Mouse (Mus musculus) T-helper 1 cell (primary cell): Measurements from ENCODE around the gene Ntn4.
"Not testable (repeated sequence)": the region's sequence is repeated elsewhere in the genome, so short reads cannot be mapped to it uniquely, and the experiment has no call there.

Experiments
- in situ Hi-C: fragments of 300-600 bp; cut with MboI, MseI; formaldehyde crosslinking; loops from one replicate; pipeline ENCODE4 v1.15.1; 2025; ENCODE audit warnings: high pct_unique_total_duplicates

Ntn4 gene

DNA sequence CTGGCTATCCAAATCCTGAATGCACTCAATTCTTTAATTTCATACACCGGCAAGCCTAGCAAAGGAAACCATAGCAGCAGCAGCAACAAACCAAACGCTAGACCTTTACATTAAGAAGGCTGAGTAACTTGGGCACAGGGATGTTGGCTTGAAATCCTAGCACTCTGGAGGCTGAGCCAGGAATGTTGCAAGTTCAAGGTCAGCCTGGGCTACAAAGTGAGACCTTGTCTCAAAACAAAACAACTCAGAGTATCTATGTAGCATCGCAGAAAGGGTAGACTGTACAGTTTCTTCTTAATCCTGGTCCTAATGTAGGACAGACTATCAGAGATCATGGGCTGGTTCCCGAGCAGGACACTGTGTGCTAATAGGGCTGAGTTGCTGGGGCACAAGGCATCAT, 43.4 kb downstream of the Ntn4 start:
- in situ Hi-C loops: no loop called here

GRCm38 (mm10) chr10:93685416-93685815, 44.9 kb downstream of the Ntn4 start:
- in situ Hi-C loops: not testable (repeated sequence)

- in situ Hi-C loops: no loop called here
Measured at GRCm38 (mm10) chr10:93686579-93686978, 46.1 kb downstream of the Ntn4 start.

- in situ Hi-C loops: no loop called here
Measured at GRCm38 (mm10) chr10:93687781-93688180, 47.3 kb downstream of the Ntn4 start.

GRCm38 (mm10) chr10:93688306-93689171, 48.1 kb downstream of the Ntn4 start:
- in situ Hi-C loops: no loop called here

DNA sequence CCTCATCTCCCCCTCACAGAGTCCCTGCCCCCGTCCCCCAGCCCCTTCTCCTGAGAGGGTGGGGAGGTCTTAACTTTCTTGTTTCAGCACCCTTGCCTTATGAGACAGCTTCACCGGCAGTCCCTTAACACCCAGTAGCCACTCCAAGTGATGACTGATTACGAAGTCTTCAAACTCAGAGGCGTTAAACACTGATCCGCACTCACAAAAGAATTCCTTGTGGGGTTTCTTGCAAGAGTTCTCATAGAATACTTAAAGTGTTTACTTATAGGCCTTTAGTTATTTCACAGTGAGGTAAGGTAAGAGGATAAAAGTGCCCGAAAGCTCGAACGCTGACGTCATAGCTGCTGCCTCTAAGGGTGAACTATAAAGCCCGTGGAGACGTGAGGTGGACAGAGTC, 50.9 kb downstream of the Ntn4 start:
- in situ Hi-C loops: no loop called here

DNA sequence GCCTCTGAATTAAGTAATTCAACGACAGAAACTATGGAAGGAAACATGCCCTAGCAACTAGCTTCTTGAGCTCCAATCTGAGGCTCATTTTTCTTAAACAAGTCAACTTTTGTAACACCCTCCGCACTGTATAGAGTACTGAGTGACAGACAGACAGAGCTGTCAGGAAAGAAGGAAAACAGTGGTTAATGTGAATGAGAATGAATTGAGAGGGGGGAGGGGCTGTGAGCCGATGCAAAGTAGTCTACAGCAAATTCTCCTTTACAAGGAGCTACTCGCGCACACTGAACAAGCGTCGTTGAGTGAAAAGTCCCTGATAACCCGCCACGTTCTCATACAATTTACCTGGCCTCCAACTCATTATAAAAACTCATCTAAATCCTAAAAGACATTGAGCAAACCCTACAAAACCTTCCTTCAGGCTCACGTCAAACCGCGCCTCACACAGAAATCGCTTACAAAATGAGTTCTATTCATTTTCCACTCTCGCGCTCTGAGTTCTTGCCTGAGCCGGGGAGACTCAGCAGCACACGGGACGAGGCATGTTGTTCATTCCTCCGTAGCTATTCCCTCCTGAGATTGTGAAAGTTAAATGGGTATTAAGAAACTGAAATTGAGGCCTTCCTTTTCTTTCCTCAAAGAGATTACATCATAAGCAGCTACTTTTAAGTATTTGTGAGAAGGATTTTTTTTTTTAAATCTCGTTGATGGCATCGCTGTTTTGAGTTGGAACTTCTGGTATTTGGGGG, 54.7 kb downstream of the Ntn4 start:
- in situ Hi-C loops: no loop called here

DNA sequence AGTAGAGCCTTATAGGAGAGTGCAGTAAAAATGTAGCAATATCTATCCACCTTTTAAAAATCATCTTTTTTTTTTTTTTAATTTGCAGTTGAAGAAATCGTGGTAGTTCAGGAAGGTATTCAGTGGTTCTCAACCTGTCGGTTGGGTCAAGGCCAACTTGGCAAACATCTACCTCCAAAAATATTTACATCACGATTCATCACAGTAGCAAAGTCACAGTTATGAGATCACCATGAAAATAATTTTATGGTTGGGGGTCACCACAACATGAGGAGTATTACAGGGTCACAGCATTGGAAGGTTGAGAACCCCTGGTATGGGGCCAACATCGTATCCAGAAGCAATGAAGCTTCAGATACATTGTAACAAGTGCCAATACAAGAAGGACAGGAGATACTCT, 55.5 kb downstream of the Ntn4 start:
- in situ Hi-C loops: no loop called here

DNA sequence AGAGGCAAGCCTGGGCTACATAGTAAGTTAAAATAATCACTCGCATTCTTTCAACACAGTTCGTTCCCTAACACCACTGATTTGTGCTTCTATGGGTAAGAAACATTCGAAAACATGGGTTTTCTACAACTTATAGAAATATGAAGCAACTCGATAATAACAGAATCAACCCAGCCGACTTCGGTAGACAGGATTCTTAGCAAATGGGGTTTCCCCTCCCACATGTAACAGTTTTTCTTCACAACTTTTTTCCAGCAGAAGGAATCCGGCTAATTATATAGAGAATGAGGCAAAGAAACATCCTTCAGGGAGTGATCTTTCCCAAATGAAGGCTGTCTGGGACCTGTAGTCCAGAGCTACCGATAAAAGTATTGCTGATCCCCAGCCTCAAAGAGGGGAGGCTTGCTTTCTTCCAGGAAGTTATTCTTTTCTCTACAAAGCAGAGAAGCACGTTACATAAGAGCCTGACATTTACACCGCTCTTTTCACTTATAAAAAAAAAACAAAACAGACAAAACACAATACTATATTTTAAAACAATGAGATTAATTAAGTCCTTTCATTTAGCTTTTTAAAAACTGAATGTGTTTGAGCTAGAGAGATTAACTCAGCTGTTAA, 57.5 kb downstream of the Ntn4 start:
- in situ Hi-C loops: no loop called here

DNA sequence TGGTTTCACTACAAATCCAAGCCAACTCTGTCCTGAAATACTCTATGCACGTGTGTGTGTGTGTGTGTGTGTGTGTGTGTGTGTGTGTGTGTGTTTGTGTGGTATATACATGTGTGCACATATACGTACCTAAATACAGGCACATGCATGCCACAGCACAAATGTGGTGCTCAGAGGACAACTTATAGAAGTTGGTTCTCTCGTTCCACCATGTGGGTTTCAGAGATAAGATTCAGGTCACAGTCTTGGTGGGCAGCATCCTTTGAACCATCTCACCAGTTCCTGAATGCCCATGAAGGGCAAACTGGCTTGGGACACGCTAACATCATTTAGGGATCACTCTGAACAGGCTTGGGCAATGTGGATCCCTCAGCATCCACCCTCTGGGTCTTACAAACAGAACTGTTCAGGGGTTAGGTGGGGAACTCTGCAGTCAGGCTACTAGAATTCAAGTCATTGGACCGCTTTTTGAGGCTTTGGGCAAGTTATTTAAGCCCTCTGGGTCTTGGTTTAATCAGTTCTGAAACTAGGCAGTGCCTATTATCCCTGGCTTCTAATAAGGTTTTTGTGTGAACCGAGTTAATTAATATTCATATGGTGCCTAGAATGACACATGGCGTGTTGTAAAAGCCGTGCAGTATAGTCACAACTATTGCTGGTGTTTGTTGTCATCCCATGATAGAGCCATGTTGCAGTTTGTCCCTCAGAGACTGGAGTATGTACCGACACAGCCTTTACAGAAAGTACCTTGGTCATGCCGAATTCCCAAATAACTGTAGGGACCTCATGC, 59.4 kb downstream of the Ntn4 start:
- in situ Hi-C loops: no loop called here

DNA sequence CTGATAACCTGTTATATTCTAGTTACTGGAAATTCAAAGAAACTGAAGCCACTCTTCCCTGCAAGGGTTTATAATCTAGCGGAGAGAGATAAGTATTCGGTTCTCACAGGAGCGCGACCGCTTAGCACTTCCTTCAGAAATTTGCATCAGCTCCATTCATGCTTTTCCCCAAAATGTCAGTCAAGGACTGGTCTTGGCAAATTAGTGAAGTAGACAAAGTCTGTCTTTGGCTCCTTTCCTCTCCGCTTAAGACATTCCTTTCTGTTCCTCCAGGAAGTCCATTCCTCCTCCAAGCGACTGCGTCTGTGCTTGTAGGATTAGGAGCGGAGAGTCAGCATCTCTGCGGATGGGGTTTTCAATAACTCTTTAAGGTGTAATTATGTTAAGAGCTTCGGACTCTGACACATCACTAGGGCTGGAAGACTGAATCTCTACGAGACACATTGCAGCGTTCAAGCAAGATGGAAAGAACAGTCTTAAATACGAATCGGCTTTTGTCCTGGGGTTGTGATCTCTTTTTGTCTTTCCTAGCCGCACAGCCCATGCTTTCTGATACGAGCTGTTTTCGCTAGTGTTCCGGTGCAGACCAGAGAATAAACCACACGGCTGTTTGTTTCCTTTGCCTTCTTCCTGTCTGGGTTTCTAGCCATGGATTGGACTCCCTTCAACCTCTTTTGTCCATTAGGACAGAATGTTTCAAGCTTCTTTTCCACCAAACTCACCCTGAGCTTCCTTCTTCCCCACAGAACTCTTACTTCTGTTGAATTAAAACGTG, 60.3 kb downstream of the Ntn4 start:
- in situ Hi-C loops: no loop called here

DNA sequence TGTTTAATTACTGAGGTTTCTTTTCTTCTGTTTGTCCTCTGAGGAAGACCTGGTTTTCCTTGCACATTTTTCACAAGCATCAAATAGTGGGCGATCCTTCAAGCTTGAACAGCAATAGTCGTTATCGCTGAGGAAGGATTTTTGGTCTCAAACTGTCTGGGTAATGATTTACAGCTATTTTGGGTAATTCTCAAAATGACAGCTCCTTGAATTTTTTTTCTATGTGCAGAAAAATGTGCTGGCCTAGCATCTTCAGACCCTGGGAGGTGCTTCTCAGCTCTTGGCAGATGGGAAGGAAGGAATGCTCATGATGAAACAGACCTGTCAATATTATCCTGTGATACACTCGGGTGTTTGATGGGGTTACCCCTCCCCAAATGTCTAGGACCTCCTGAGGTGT, 63.5 kb downstream of the Ntn4 start:
- in situ Hi-C loops: no loop called here

DNA sequence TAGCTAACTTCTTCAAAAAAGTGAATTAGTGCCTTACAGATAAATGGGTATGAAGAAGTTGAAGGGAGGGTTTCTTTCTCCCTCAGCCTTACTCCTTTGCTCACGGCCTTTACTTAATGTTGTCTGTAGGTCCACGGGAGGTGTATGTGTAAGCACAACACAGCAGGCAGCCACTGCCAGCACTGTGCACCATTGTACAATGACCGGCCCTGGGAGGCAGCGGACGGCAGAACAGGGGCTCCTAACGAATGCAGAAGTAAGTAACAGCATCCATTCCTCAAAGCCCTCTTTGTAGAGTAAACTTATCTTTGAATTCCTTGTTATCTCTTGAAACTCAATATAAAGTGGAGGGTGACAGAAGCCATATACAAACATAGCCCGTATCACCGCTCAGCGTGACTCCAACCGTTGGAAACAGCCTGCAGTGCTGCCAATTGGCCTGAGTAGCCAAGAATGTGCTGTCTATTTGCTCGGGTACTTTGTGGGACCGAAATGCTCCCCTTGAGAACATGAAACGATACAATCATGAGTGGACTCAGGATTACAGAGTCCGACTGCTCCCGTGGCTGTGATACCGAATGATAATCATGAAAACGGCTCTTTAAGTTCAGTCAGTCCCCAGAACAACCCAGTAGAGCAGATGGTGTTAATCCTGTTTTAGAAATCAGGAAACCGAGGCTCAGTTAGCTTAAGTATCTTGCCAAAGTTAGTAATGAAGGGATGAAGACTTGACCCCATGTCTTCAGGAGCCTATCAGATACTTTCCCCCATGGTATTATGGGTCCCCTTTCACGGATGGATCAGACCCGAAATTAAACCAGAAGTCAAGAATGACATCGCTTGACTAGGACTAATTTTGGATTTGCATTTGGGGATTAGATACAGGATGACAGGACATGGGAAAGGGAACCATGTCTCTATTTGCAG, 66.9 kb downstream of the Ntn4 start:
- in situ Hi-C loops: no loop called here

DNA sequence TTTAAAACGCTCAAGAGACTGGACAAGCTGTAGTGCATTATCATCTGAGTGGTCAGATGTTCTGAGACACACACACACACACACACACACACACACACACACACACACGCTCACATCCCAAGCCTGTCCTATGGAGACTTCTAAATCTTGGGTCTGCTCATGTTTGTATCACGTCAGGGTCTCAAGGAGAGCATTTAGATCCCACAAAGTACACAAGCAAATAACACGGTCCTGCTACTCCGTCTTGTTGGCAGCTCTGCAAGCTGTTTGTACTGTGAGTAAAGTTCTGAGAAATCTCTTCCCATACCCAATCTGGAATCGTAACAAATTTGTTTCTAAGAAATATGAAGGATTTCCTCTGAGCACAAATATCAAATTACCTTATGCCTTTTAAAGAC, 67.6 kb downstream of the Ntn4 start:
- in situ Hi-C loops: no loop called here

GRCm38 (mm10) chr10:93708515-93708914, 68.0 kb downstream of the Ntn4 start:
- in situ Hi-C loops: no loop called here

- in situ Hi-C loops: no loop called here
Measured at GRCm38 (mm10) chr10:93709536-93709935, 69.1 kb downstream of the Ntn4 start.

DNA sequence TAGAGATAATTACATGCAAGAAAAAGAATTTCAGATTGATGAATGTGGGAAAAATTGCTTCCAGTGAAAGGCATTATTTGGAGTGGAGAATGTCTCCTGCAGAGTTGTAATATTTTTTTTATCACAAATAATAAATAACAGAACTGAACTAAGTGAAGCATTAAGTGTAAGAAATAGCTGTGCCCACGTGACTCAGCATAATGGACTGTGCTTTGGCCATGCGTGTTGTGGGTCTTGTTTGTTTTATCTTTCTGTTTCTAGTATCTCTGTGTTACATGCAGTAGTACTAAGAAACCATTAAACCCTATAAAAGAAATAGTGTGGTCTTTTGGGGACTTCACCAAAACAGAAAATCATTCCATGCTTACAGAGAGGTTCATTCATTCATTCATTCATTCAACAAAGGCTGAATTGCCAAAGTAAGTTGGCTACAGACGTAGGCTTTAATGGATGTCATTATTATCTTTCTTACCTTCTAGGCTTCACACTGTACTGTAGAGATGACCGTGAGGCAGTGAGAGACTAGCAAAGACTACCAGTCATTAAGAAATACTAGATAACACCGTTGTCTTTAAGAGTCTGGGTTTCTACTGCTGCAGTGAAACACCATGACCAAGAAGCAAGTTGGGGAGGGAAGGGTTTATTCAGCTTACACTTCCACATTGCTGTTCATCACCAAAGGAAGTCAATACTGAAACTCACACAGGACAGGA, 81.3 kb downstream of the Ntn4 start:
- in situ Hi-C loops: no loop called here

- in situ Hi-C loops: no loop called here
Measured at GRCm38 (mm10) chr10:93723942-93724542, 83.6 kb downstream of the Ntn4 start.

GRCm38 (mm10) chr10:93728131-93728530, 87.7 kb downstream of the Ntn4 start:
- in situ Hi-C loops: no loop called here
